Mouse (Mus musculus) inflammation-experienced regulatory T-cells, adult 6 months (primary cell): ENCODE results near the gene Mrpl58. TPM values are rescaled to one million over a fixed set of nuclear protein-coding genes. Genes with fewer than 3 reads are reported as not detected.

ENCODE experiments used
- ATAC-seq: one replicate; pipeline ENCODE4 v1.8.0; 2017
- polyA plus RNA-seq, 3 experiments: library from polyadenylated mRNA; unstranded; fragments of 100-300 nt; shearing (Covaris generic); gene quantifications; one replicate each; pipeline ENCODE4 v1.2.1; 2017

The Mrpl58 gene
- polyA plus RNA-seq, 3 experiments from 2014 or later = 173 to 208 (median 179) TPM

- no peak for ATAC-seq
Observed at GRCm38 (mm10) chr11:115460976-115461375, 57.4 kb downstream of the Mrpl58 start.

DNA sequence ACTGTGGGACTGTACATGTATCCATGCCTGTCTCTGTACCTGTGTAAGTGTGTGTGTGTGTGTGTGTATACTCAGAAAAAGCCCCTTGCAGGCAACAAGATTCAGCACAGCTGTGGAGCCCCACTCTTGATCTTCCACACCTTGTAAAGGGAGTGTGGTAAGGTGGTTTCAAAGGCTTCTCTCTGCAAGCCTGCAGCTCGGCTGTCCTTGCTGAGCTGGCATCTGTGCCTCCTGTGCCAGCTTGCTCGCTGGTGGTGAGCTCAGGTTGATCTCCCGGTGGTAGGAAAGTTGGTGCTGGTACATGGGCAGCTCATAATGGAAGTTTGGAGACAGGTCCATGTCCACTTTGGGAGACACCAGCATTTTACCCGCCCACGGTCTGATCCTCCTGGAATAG, 58.3 kb downstream of the Mrpl58 start:
- ATAC-seq = no peak

Other genes starting within 250 kb of the Mrpl58 start
- 100 to 1,000 TPM; 137 to 172 (median 165) TPM for gene Slc9a3r1, start 240.4 kb upstream of the Mrpl58 start, polyA plus RNA-seq
- gene Tmem104, start 216.3 kb upstream of the Mrpl58 start, polyA plus RNA-seq = 10 to 100 TPM in 1 of 3 experiments, 1 to 10 TPM in 2; 9.2 to 10.6 (median 9.8) TPM
- gene Nat9, start 215.9 kb upstream of the Mrpl58 start, polyA plus RNA-seq = 10 to 100 TPM; 14.2 to 21.0 (median 15.1) TPM
- not detected for gene Grin2c, start 136.5 kb upstream of the Mrpl58 start, polyA plus RNA-seq
- 10 to 100 TPM; 20.6 to 26.2 (median 23.7) TPM for gene Fdxr, start 126.7 kb upstream of the Mrpl58 start, polyA plus RNA-seq
- 1 to 10 TPM in 1 of 3 experiments, under 1 TPM in 2; 0.62 to 1.1 (median 0.78) TPM for gene Fads6, start 106.1 kb upstream of the Mrpl58 start, polyA plus RNA-seq
- gene Otop2, start 96.6 kb upstream of the Mrpl58 start, polyA plus RNA-seq = not detected
- not detected for gene Ush1g, start 81.7 kb upstream of the Mrpl58 start, polyA plus RNA-seq
- not detected for gene Otop3, start 69.0 kb upstream of the Mrpl58 start, polyA plus RNA-seq
- gene Hid1, start 36.0 kb upstream of the Mrpl58 start, polyA plus RNA-seq = 1 to 10 TPM; 1.9 to 3.4 (median 2.6) TPM
- gene Cdr2l, start 21.8 kb upstream of the Mrpl58 start, polyA plus RNA-seq = not detected
- 100 to 1,000 TPM; 696 to 777 (median 721) TPM for gene Atp5h, start 16.2 kb downstream of the Mrpl58 start, polyA plus RNA-seq
- 10 to 100 TPM in 2 of 3 experiments, 1 to 10 TPM in 1; 5.6 to 15.7 (median 14.9) TPM for gene Kctd2, start 16.4 kb downstream of the Mrpl58 start, polyA plus RNA-seq
- not detected for gene Trim80, start 36.8 kb downstream of the Mrpl58 start, polyA plus RNA-seq
- 1 to 10 TPM; 1.1 to 3.5 (median 2.8) TPM for gene Slc16a5, start 58.7 kb downstream of the Mrpl58 start, polyA plus RNA-seq
- gene Armc7, start 71.9 kb downstream of the Mrpl58 start, polyA plus RNA-seq = 10 to 100 TPM; 68.2 to 95.6 (median 70.3) TPM
- gene Nt5c, start 88.1 kb downstream of the Mrpl58 start, polyA plus RNA-seq = 100 to 1,000 TPM; 242 to 269 (median 245) TPM
- gene Jpt1, start 110.6 kb downstream of the Mrpl58 start, polyA plus RNA-seq = 100 to 1,000 TPM; 619 to 638 (median 633) TPM
- 100 to 1,000 TPM; 668 to 906 (median 737) TPM for gene Sumo2, start 132.5 kb downstream of the Mrpl58 start, polyA plus RNA-seq
- 10 to 100 TPM; 46.0 to 56.8 (median 53.8) TPM for gene Nup85, start 160.7 kb downstream of the Mrpl58 start, polyA plus RNA-seq
- gene Mrps7, start 200.2 kb downstream of the Mrpl58 start, polyA plus RNA-seq = 10 to 100 TPM; 22.9 to 31.7 (median 27.9) TPM
- gene Gga3, start 200.3 kb downstream of the Mrpl58 start, polyA plus RNA-seq = 10 to 100 TPM; 24.8 to 36.2 (median 35.0) TPM
- gene Mif4gd, start 209.2 kb downstream of the Mrpl58 start, polyA plus RNA-seq = 100 to 1,000 TPM; 192 to 274 (median 231) TPM
- 10 to 100 TPM; 69.3 to 87.8 (median 80.1) TPM for gene Slc25a19, start 224.5 kb downstream of the Mrpl58 start, polyA plus RNA-seq